Comparison of ENCODE assay signal across 34 mouse cellular contexts in the genomic region with DNA sequence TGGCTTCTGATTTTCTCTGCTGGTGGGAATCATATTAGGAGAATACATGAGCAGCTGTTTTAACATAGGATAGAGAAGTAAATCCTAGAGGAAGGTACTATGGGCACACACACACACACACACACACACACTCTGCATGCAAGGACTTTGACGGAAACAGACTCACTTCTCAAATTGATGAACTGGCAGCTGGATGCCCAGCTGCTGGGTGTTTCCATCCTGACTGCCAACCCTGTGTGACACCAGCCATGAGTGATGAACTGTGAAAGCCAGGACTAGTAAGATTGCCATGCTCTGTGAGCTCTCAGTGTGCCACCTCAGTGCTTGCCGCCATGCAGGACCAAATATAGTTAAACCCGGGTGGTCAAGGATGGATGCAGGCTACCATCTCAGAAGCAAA.
"Had no signal": no experiment of that assay in that cellular context is flagged by ENCODE, and none has a peak within 500 bp of the region (broad histone marks: within the 10 kb centered on the region; RNA-seq: fewer than 3 reads in every experiment).

No protein-coding gene starts in this region.

- H3K9me3 ChIP-seq: heart, embryonic 10.5 days; heart, embryonic 15.5 days; hindbrain, embryonic 10.5 days; hindbrain, embryonic 13.5 days; hindbrain, embryonic 15.5 days; intestine, embryonic 15.5 days; kidney, embryonic 15.5 days had no signal

- ATAC-seq: hindbrain, embryonic 16.5 days; hindbrain, postnatal 0 days; inflammation-experienced regulatory T-cells, adult 6 months; intestine, embryonic 15.5 days; intestine, embryonic 16.5 days; intestine, postnatal 0 days had no signal

- H3K27me3 ChIP-seq: heart, embryonic 15.5 days; hindbrain, embryonic 12.5 days; hindbrain, embryonic 13.5 days; hindbrain, embryonic 15.5 days; intestine, embryonic 15.5 days; kidney, embryonic 15.5 days had no signal

- H3K27ac ChIP-seq: heart, embryonic 10.5 days; heart, embryonic 13.5 days; heart, embryonic 15.5 days; hindbrain, embryonic 10.5 days; hindbrain, embryonic 12.5 days; hindbrain, embryonic 13.5 days; hindbrain, embryonic 14.5 days; hindbrain, embryonic 15.5 days; hindbrain, postnatal 0 days; intestine, embryonic 15.5 days; kidney, embryonic 15.5 days; kidney, postnatal 0 days; layer of hippocampus, adult 2 months had no signal

- DNase-seq: heart, postnatal 10 days; heart, postnatal 14 days; heart, postnatal 36 days; heart, postnatal 4 days; kidney, adult 11 months; kidney, adult 18-20 months; kidney, adult 2 months; kidney, adult 8-10 months; kidney, adult 9 months; kidney, postnatal 10 days; kidney, postnatal 14 days; kidney, postnatal 25 days; kidney, postnatal 36 days; kidney, postnatal 4 days; layer of hippocampus, adult 9-11 months; layer of hippocampus, postnatal 36 days had no signal

- H3K4me2 ChIP-seq: heart, embryonic 12.5 days; heart, embryonic 13.5 days; heart, embryonic 15.5 days; hindbrain, embryonic 12.5 days; hindbrain, embryonic 13.5 days; hindbrain, embryonic 14.5 days; hindbrain, embryonic 15.5 days; intestine, embryonic 15.5 days; kidney, embryonic 15.5 days had no signal

- H3K36me3 ChIP-seq: heart, embryonic 10.5 days; heart, embryonic 12.5 days; heart, embryonic 13.5 days; heart, embryonic 15.5 days; hindbrain, embryonic 10.5 days; hindbrain, embryonic 12.5 days; hindbrain, embryonic 13.5 days; hindbrain, embryonic 15.5 days; intestine, embryonic 15.5 days; kidney, embryonic 15.5 days had no signal

- H3K4me3 ChIP-seq: heart, embryonic 10.5 days; heart, embryonic 12.5 days; heart, embryonic 13.5 days; heart, embryonic 15.5 days; hindbrain, embryonic 10.5 days; hindbrain, embryonic 12.5 days; hindbrain, embryonic 13.5 days; hindbrain, embryonic 15.5 days; intestine, embryonic 15.5 days; kidney, embryonic 15.5 days; layer of hippocampus, adult 2 months had no signal

- H3K9ac ChIP-seq: heart, embryonic 12.5 days; heart, embryonic 13.5 days; heart, embryonic 15.5 days; hindbrain, embryonic 12.5 days; hindbrain, embryonic 13.5 days; hindbrain, embryonic 14.5 days; hindbrain, embryonic 15.5 days; intestine, embryonic 15.5 days; kidney, embryonic 15.5 days had no signal

- H3K4me1 ChIP-seq: heart, embryonic 10.5 days; heart, embryonic 12.5 days; heart, embryonic 13.5 days; heart, embryonic 15.5 days; hindbrain, embryonic 10.5 days; hindbrain, embryonic 12.5 days; hindbrain, embryonic 13.5 days; hindbrain, embryonic 15.5 days; intestine, embryonic 15.5 days; kidney, embryonic 15.5 days had no signal
